Mouse (Mus musculus): Measurements from ENCODE around the gene Plekhg6. TPM values are rescaled to one million over a fixed set of nuclear protein-coding genes. Genes with fewer than 3 reads are reported as not detected.

The Plekhg6 gene
- polyA plus RNA-seq, 1 experiment, result not detected

DNA sequence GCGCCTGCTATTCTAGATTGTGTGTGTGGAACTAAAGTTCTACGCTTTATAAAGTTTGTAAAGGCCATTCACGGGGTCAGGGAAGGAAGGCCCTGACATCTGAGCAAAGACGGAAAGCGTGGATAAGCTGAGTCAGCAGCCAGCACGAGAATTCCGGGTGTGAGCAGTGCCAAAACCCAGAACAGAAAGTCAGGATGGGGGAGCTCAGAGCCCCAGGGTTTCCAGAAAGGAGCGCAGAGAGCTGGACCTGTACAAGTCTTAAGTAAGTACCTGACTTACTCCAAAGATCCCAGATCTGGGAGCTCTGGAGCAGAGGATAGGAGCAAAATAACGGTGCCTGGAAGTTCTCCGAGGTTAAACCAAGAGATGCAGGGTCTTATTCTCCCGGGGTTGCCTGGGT is 30.0 kb upstream of the Plekhg6 start:
- no peak for TF ChIP-seq GATA1 (IDR thresholded peaks at IDR 0.05; ENCODE audit: low read length)

DNA sequence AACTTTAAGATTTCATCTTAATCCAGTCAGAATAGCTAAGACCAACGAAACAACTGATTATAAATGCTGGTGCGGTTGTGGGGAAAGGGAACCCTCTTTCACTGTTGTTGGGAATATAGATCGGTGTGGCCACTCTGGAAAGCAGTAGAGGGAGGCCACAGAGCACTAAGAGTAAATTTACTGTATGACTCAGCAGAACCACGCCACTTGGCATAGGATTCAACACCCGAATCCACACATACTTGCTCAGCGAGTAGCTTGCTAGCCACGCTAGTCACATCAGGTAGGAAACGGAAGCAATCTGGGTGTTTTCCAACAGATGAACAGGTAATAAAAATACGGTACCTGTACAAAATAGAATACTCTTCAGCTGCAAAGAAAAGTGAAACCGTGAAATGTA is 27.1 kb upstream of the Plekhg6 start:
- TF ChIP-seq GATA1 (IDR thresholded peaks at IDR 0.05; ENCODE audit: low read length), result no peak

DNA sequence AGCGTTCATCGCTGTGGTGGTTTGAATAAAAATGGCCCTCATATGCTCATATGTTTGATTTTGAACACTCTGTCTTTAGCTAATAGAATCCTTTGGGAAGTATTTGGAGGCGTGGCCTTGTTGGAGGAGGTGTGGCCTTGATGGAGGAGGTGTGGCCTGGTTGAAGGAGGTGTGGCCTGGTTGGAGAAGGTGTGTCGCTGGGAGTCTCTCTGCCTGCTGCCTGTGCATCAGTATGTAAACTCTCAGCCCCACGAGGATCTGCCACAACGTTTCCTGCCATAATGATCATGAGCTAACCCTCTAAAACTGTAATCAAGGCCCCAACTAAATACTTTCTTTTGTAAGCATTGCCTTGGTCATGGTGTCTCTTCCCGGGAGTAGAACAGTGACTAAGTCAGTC is 26.6 kb upstream of the Plekhg6 start:
- no peak for TF ChIP-seq GATA1 (IDR thresholded peaks at IDR 0.05; ENCODE audit: low read length)

DNA sequence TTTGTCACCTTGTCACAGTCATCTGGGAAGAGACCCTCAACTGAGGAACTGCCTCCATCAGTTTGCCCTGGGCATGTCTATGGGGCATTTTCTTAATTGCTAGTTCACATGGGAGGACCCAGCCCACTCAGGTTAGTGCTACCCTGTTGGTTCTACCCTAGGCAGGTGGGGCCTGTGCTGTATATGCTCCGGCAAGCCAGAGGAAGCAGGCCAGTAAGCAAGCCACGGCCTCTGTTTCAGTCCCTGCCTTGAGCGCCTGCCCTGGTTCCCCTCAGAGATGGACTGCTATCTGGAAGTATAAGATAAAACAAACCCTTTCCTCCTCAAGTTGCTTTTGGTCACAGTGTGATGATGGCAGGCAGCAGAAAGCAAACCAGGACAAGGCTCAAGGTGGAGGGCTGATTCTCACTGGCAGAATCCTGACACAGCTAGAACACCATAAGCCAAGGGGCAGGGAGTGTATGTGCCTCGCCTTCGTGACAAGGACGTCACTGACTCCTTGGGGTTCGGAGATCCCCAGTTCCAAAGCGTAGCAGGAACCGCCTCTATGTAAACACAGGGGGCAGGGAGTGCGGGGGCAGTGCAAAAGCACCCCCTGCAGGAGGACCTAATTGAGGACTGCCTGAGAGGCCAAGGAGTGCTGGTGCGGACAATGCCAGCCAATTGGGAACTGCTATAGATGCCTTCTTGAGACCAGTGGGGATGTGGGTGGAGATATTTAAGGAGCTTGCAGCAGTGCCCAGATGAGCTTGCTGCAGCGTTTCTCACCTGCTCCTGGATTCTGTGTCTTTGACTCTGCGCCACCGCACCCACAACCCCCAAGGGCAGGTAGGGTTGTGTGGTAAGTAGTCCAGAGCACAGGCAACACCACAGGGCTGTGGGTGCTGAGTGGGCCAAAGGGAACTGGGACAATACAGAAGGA is 25.1 kb upstream of the Plekhg6 start:
- TF ChIP-seq GATA1 (IDR thresholded peaks at IDR 0.05; ENCODE audit: low read length), result no peak

DNA sequence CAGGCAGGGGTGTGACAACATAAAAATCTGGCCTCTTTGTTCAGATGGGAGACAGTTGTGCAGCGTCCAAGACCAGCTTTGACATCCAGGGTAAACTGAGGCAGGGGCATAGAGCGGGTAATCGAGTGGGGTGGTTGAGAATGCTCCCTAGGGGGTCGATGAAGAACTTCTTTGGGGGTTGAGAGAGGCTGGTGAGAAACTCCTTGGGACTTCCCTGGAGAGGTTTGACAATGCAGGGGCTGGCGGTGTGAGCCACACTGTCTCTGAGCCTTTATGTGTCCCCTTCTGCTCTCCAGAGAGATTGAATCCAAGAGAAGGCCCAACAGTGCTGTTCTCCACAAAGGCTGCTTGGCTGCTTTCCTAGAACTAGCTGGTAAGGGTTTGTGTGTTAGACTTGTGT is 9.3 kb upstream of the Plekhg6 start:
- TF ChIP-seq GATA1 (IDR thresholded peaks at IDR 0.05; ENCODE audit: low read length), result no peak

DNA sequence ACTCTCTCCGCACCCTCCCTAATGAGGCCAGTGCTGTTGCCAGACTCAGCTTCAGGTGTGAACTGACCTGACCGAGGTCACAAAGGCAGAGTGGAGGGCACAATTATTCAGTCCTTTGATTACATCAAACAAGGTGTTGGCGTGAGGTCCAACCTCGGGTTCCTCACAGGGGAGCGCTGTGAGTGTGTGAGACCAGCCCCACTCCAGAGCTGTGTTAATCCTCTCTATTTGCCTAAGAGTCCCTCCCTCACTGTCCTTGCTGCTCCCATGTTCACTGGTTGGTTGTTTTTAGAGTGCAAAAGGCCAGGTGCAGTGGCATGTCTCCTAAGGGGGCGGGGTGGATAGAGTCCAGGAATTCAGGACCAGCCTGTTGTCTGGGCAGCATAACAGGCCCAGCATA is 5.5 kb upstream of the Plekhg6 start:
- no peak for TF ChIP-seq GATA1 (IDR thresholded peaks at IDR 0.05; ENCODE audit: low read length)

DNA sequence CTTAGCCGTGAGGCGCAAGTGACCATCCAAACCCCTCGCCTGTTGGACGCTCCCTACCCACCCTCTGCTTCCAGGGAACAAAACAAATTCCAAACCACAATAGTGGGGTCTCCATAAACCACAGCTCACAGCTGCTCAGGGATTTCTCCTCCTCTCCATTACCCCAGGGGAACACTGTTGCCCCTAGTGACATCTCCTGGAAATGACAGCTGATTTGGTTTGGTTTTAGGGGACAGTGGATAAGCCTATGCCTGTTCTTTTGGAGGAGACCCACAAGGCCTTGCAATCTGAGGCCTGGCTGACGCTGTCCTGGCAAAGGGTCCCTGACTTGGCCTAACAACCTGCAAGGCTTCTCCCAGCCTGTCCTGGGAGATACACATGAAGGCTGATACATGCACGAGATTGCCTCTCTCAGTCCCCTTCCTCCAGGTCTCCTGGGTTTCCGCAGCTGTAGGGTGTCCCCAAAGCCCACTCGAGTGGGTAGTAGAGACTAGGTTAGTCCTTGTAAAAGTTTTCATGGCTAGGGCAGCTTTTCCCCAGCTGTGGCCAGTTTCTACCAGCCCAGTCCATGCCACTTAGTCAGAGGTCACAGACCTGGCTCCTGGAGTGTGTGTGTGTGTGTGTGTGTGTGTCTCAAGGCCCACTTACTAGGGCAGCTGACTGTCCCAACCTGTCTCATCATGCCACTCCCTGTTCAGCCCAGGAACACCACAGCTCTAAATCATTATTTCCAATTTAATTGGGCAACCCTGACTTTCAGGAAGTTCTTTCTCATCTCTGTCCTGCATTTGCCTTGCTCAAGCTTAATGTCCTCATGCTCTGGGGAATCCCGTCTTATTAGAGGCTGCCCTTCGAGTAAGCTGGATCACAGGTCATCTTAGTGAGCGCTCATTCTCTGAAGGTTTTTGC is 4.7 kb upstream of the Plekhg6 start:
- TF ChIP-seq GATA1 (IDR thresholded peaks at IDR 0.05; ENCODE audit: low read length), result no peak

DNA sequence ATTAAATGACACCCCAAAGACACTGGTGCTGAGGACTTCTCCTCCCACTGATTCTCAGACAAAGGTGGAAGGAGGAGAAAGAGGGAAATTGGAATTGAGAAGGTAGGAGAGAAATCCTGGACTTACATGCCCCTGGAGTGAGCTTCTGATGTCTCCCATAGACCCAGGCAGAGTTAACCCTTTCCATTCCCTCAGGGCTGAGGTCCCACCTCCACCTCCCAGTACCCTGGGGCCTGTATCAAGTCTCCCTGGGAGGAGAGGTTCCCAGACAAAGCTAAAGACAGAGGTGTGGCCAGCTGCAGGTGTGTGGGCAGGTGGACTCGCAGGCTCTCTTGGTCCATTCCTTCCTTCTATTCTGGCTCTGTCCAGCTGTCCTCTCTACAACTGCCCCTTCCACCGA is 1.4 kb upstream of the Plekhg6 start:
- no peak for TF ChIP-seq GATA1 (IDR thresholded peaks at IDR 0.05; ENCODE audit: low read length)

DNA sequence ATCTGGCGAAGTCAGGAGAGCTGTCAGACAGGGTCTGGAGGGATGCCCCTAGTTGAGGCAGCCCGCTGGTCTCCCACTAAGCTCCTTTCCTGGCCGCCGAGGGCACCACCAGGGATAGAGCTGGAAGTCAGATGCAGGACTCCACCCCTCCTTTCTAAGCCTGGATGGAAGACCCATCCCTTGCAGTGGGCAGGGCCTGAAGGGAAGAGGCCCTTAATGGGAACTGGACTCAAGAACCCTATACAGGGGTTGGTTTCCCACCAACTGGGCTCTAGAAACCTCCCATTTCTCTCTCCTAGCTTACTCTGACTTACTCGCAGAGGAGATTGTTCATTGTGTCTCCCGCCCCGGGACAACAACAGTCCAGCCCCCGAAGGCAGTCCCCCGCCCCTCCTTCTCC is 812 bp downstream of the Plekhg6 start:
- TF ChIP-seq GATA1 (IDR thresholded peaks at IDR 0.05; ENCODE audit: low read length), result no peak

DNA sequence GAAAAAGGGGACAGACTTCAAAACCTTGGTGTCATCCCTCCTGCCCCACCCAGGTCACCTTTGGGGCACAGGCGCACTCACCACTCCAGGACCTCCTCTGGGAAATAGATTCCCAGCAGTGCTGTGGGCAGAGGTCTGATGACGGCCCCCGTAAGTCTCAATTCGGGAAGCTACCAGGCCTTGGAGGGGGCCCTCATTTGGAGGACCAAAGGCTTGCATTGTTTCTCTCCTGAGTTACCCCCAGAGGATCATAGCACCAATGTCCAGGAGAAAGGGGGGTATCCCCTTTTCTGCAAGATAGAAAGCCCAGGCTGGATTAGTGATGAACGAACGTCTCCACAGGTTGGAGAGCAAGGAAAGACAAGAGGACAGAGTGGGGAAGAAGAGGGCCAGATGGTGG is 2.0 kb downstream of the Plekhg6 start:
- TF ChIP-seq GATA1 (IDR thresholded peaks at IDR 0.05; ENCODE audit: low read length), result no peak

DNA sequence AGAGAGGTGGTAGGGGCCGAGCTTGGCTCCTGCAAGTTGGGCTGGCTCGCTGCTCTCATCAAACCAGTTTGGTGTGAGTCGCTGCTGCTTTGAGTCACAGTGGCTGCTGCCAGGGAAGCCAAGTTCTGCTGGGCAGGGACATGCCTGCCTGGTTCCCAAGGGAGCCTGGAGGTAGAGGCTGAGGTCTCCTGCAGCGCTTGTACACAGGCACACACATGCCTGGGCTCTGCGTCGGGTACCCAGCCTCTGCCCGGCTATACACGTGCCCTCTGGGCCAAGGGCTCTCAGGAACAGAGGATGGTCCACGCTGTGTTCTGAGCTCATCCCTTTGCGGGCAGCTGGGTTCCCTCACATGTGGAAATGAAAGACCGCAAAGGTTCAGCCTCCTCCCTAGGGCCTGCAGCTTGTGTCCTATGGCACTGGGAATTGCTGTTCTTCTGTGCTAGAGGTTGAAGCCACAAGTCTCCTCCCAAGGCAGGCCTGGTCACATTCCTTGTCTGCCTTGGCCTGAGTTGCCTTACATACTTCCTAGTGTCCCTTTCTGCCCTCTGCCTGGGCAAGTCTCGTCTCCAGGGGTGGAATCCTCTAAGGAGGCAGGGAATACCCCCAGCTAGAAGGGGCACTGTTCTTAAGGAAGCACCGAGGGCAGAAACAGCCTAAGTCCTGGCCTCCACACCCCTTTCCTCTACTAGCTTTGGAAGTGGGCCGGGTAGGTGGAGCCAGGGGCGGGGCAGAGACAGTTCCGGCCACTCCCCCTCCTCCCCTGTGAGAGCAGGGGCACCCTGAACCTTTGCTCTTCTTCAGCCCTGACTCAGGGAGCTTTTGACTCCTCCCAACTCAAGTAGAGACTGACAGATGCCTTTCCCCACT is 2.8 kb downstream of the Plekhg6 start:
- TF ChIP-seq GATA1 (IDR thresholded peaks at IDR 0.05; ENCODE audit: low read length), result no peak

DNA sequence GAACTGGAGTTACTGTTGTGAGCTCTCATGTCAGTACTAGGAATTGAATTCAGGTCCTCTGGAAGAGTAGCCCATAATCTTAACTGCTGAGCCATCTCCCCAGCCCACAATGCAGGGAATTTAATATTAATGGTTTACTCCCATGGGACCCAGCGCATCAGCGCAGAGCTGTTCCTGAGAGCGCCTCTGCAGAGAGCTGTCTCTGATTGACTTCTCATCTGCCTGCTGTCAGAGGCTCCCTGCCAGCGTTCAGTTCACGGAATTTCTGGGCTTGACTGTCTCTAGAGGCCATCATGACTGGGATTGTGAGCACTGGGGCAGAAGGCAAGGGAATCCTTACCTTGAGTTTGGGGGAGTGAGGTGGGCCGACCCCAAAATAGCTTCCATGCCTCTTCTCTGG is 3.6 kb downstream of the Plekhg6 start:
- TF ChIP-seq GATA1 (IDR thresholded peaks at IDR 0.05; ENCODE audit: low read length), result no peak

DNA sequence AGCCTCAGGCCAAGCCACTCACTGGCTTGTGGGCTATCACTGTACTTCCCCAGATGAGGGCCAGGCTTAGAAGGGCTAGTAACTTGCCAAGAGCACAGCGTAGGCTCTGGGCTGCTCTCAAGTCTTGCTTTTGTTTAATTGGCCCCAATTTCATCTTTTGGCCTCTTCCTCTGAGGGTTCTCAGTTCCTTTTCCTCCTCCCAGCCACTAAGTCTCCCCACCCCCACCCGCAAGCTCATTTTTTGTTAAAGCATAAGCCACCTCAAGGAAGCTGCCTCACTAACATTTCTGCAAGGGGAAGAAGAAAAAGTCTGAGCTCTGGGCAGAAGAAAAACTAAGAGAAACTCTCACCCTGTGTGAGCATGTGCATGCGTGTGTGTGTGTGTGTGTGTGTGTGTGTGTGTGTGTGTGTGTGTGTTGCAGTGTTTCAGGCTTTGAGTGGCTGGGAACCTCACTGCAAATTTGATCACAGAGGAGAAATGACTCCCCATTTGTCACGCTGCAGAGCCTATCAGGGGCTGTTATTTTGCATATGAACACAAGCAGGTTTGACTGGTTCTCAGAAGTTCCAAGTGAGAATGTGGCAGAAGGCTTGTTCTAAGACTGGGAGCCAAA is 12.7 kb downstream of the Plekhg6 start:
- TF ChIP-seq GATA1 (IDR thresholded peaks at IDR 0.05; ENCODE audit: low read length), result no peak

DNA sequence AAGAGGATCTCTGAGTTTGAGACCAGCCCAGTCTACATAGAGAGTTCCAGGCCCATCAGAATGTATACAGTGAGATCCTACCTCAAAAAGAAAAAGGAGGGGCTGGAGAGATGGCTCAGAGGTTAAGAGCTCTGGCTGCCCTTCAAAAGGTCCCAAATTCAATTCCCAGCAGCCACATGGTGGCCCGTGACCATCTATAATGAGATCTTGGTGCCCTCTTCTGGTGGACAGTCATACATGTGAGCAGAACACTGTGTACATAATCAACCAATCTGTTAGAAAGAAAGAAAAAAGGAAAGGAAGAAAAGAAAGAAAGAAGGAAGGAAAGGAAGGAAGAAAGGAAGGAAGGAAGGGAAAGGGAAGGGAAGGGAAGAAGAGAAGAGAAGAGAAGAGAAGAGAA is 14.5 kb downstream of the Plekhg6 start:
- no peak for TF ChIP-seq GATA1 (IDR thresholded peaks at IDR 0.05; ENCODE audit: low read length)

DNA sequence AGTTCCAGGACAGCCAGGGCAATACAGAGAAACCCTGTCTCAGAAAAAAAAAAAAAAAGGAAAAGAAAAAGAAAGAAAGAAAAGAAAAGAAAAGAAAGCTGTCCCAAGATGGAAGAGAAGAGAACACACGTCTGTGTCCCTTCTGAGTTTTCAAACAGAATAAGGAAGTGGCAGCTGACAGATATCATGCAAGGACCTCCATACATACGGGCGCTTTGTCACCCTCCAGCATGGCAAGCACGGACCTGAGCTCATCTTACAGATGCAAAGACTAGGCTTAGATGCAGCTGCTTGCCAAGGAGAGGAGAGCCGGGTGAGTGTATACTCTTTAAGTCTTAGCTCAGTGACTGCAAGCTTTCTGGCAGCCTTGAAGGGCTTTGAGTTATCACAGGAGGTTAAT is 15.1 kb downstream of the Plekhg6 start:
- no peak for TF ChIP-seq GATA1 (IDR thresholded peaks at IDR 0.05; ENCODE audit: low read length)
